Mouse (Mus musculus) embryonic facial prominence, embryonic 13.5 days (tissue): ENCODE results near the gene Tnfrsf11a. TPM values are rescaled to one million over a fixed set of nuclear protein-coding genes. Genes with fewer than 3 reads are reported as not detected.

Experiments
- ATAC-seq: fragments of 200-750 bp; cut with Nextera tagmentation; 2 replicates; pipeline ENCODE4 v1.8.0; 2017; ENCODE audit warnings: low read depth; ENCODE audit not compliant: insufficient number of reproducible peaks, insufficient read depth, low FRiP score, low TSS enrichment
- H3K27ac ChIP-seq: fragments of 300-500 bp; sonication (generic); 2 replicates; pipeline ENCODE4 v1.5.1; 2015; ENCODE audit warnings: moderate library complexity, mild to moderate bottlenecking, inconsistent platforms
- H3K27me3 ChIP-seq: fragments of 300-500 bp; sonication (generic); 2 replicates; pipeline ENCODE4 v1.6.1; 2015; ENCODE audit warnings: mild to moderate bottlenecking, inconsistent platforms
- H3K36me3 ChIP-seq: fragments of 300-500 bp; sonication (generic); 2 replicates; pipeline ENCODE4 v1.6.1; 2015; ENCODE audit warnings: mild to moderate bottlenecking, inconsistent platforms
- H3K4me1 ChIP-seq: fragments of 300-500 bp; sonication (generic); 2 replicates; pipeline ENCODE4 v1.6.1; 2015; ENCODE audit warnings: inconsistent platforms
- H3K4me2 ChIP-seq: fragments of 300-500 bp; sonication (generic); 2 replicates; pipeline ENCODE4 v1.6.1; 2015; ENCODE audit warnings: moderate library complexity, mild to moderate bottlenecking, inconsistent platforms
- H3K4me3 ChIP-seq: fragments of 300-500 bp; sonication (generic); 2 replicates; pipeline ENCODE4 v1.5.1; 2015; ENCODE audit warnings: mild to moderate bottlenecking, inconsistent platforms
- H3K9ac ChIP-seq: fragments of 300-500 bp; sonication (generic); 2 replicates; pipeline ENCODE4 v1.6.1; 2015; ENCODE audit warnings: mild to moderate bottlenecking, inconsistent platforms
- H3K9me3 ChIP-seq: fragments of 300-500 bp; sonication (generic); 2 replicates; pipeline ENCODE4 v1.6.1; 2016; ENCODE audit warnings: inconsistent platforms
- WGBS: fragments of 180-500 bp; shearing (Covaris S2); methylation state at CpG from one replicate; pipeline ENCODE4 v1.1.7; 2015; ENCODE audit warnings: mixed read lengths; 5-methylcytosine and 5-hydroxymethylcytosine counted together
- polyA plus RNA-seq: library from polyadenylated mRNA; unstranded; fragments of >200 nt; fragmentation: Nextera tagmentation; extraction: Ambion mirVana; gene quantifications from 2 replicates; pipeline ENCODE4 v1.2.1, GENCODE M21; 2015

The Tnfrsf11a gene
- polyA plus RNA-seq, 1 experiment from 2014 or later = 0.91 TPM

GRCm38 (mm10) chr1:105843386-105843785, 62.9 kb downstream of the Tnfrsf11a start:
- peaks cover 32% of the 10 kb centered on the region for H3K27me3 ChIP-seq
- H3K27ac ChIP-seq = no peak overlapping the region
- H3K4me1 ChIP-seq = peaks cover 17% of the 10 kb centered on the region
- peak overlapping the region; percentile 57 for H3K4me2 ChIP-seq
- no peak overlapping the region for H3K9ac ChIP-seq
- H3K9me3 ChIP-seq = no peaks in the 10 kb centered on the region
- no peak for ATAC-seq
- 1% methylated on average over 12 of the region's 12 CpGs for WGBS
- H3K4me3 ChIP-seq = peak overlapping the region; percentile 11
- H3K36me3 ChIP-seq = no peaks in the 10 kb centered on the region

GRCm38 (mm10) chr1:105843856-105844255, 63.3 kb downstream of the Tnfrsf11a start:
- Histone ChIP-seq H3K27ac (no peak overlapping the region), H3K4me3 (peak overlapping the region; percentile 27; the same call in 1 of the 2 replicates), H3K4me2 (peak overlapping the region; percentile 57), H3K4me1 (peaks cover 17% of the 10 kb centered on the region), H3K9ac (no peak overlapping the region), H3K36me3 (no peaks in the 10 kb centered on the region), H3K27me3 (peaks cover 32% of the 10 kb centered on the region), H3K9me3 (no peaks in the 10 kb centered on the region)
- ATAC-seq = no peak
- 3% methylated on average over 2 of the region's 2 CpGs for WGBS

- peak overlapping the region; percentile 32; the same call in 1 of the 2 replicates for H3K9ac ChIP-seq
- H3K36me3 ChIP-seq = no peaks in the 10 kb centered on the region
- no peaks in the 10 kb centered on the region for H3K9me3 ChIP-seq
- peak overlapping the region; percentile 57 for H3K4me2 ChIP-seq
- ATAC-seq = no peak; the same call in 1 of the 2 replicates
- no peak overlapping the region for H3K27ac ChIP-seq
- peak overlapping the region; percentile 27 for H3K4me3 ChIP-seq
- peaks cover 17% of the 10 kb centered on the region for H3K4me1 ChIP-seq
- 6% methylated on average over 28 of the region's 28 CpGs for WGBS
- H3K27me3 ChIP-seq = peaks cover 32% of the 10 kb centered on the region
Measured at GRCm38 (mm10) chr1:105844341-105845006, 64.0 kb downstream of the Tnfrsf11a start.

DNA sequence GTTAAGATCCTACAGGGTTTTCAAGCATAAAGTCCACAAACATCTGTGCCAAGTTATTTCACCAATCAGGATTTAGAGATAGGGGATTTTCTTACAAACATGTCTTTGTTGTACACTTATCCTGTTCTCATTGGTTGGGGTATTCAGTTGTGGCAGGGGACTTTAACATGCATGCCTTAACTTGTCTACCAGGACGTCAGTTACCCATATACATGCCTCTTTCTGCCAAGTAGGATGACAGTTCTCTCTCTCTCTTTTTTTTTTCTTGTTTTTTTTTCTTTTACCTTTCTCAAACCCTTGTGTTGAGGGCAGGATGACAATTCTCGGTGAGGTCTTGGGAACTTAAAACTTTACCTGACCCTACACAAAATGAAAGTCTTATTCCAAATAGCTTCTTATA, 65.9 kb downstream of the Tnfrsf11a start:
- Histone ChIP-seq H3K4me1 (peaks cover 17% of the 10 kb centered on the region), H3K27me3 (peaks cover 32% of the 10 kb centered on the region), H3K27ac (no peak overlapping the region), H3K9me3 (no peaks in the 10 kb centered on the region), H3K36me3 (no peaks in the 10 kb centered on the region), H3K4me2 (no peak overlapping the region), H3K9ac (no peak overlapping the region), H3K4me3 (no peak overlapping the region)
- 51% methylated on average over 2 of the region's 2 CpGs for WGBS
- ATAC-seq = no peak

- H3K9ac ChIP-seq = no peak overlapping the region
- 87% methylated on average over 8 of the region's 8 CpGs for WGBS
- no peaks in the 10 kb centered on the region for H3K36me3 ChIP-seq
- no peak overlapping the region for H3K27ac ChIP-seq
- H3K9me3 ChIP-seq = no peaks in the 10 kb centered on the region
- no peak for ATAC-seq
- H3K4me2 ChIP-seq = no peak overlapping the region
- no peak overlapping the region for H3K4me3 ChIP-seq
- H3K27me3 ChIP-seq = peaks cover 17% of the 10 kb centered on the region
- H3K4me1 ChIP-seq = peaks cover 11% of the 10 kb centered on the region
Measured at GRCm38 (mm10) chr1:105848806-105849205, 68.3 kb downstream of the Tnfrsf11a start.

DNA sequence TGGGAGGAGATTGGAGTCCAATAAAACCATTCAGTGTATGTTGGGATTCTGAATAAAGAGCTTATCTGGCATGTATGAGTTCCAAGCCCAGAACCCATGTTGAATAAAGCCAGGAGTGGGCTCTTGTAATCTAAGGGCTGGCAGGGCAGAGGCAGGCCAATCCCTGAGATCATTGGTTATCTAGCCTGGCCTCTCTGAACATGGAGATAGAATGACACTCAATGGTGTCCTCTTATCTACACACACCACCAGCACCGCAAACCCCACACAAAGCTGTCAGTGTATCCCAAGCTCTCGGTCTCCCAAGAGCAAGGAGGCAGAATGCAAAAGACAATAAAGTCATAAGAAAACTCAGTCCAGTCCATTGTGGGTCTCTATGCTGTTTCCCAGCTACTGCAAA, 70.8 kb downstream of the Tnfrsf11a start:
- Histone ChIP-seq H3K9ac (no peak overlapping the region), H3K27ac (no peak overlapping the region), H3K4me2 (no peak overlapping the region), H3K4me1 (no peaks in the 10 kb centered on the region), H3K4me3 (no peak overlapping the region), H3K36me3 (no peaks in the 10 kb centered on the region), H3K9me3 (no peaks in the 10 kb centered on the region), H3K27me3 (no peaks in the 10 kb centered on the region)
- no peak for ATAC-seq
- WGBS = 79% methylated on average over 2 of the region's 2 CpGs

DNA sequence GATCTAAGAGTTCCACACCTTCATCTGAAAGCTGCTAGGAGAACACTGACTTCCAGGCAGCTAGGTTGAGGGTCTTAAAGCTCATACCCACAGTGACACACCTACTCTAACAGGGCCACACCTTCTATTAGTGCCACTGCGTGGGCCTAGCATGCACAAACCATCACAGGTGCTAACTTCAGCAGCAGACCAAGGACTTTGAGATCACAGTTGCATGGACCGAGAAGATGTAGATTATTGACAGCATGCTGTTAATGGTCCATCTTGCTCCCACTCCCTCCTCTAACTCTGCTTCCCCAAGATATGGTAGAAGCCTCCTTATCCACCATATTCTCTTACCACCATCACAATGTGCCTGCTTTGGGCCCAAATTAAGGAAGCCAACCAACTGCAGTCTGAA, 79.2 kb downstream of the Tnfrsf11a start:
- H3K27me3 ChIP-seq = no peaks in the 10 kb centered on the region
- no peak overlapping the region for H3K4me2 ChIP-seq
- H3K4me1 ChIP-seq = 0 out of 2 replicates have a peak, but pooled peaks cover 5% of the 10 kb centered on the region
- no peaks in the 10 kb centered on the region for H3K36me3 ChIP-seq
- no peak for ATAC-seq
- H3K4me3 ChIP-seq = no peak overlapping the region
- H3K9ac ChIP-seq = no peak overlapping the region
- no peaks in the 10 kb centered on the region for H3K9me3 ChIP-seq
- WGBS = 91% methylated on average over 2 of the region's 2 CpGs
- H3K27ac ChIP-seq = no peak overlapping the region

DNA sequence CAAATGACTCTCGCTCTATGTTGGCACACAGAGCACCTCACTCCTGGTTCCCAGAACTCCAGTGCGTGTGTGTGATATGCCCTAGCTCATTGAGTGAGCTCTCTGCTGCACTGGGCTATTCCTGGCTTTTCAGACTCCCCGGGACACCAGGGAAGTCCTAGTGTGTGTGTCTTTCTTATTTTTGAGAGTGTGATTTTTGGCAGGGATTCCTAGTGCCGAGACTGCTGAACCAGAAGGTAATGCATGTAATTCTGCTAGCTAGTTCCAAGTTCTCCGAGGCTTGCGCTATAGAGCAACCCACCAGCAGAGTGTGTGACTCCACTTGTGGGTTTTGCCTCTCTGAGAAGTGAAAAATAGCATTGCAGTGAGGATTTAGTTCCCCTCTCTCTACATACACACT, 96.1 kb downstream of the Tnfrsf11a start:
- Histone ChIP-seq H3K27ac (no peak overlapping the region), H3K4me2 (no peak overlapping the region), H3K4me1 (0 out of 2 replicates have a peak, but pooled peaks cover 8% of the 10 kb centered on the region), H3K27me3 (no peaks in the 10 kb centered on the region), H3K36me3 (no peaks in the 10 kb centered on the region), H3K4me3 (no peak overlapping the region), H3K9me3 (no peaks in the 10 kb centered on the region), H3K9ac (no peak overlapping the region)
- ATAC-seq = no peak
- WGBS = 83% methylated on average over 6 of the region's 6 CpGs

GRCm38 (mm10) chr1:105877808-105878207, 97.3 kb downstream of the Tnfrsf11a start:
- Histone ChIP-seq H3K9ac (no peak overlapping the region), H3K27ac (no peak overlapping the region)
- 81% methylated on average over 5 of the region's 5 CpGs for WGBS

GRCm38 (mm10) chr1:105878416-105878815, 97.9 kb downstream of the Tnfrsf11a start:
- H3K4me1 ChIP-seq = 0 out of 2 replicates have a peak, but pooled peaks cover 8% of the 10 kb centered on the region
- no peaks in the 10 kb centered on the region for H3K9me3 ChIP-seq
- H3K9ac ChIP-seq = no peak overlapping the region
- H3K4me3 ChIP-seq = no peak overlapping the region
- H3K27ac ChIP-seq = no peak overlapping the region
- no peaks in the 10 kb centered on the region for H3K36me3 ChIP-seq
- no peak overlapping the region for H3K4me2 ChIP-seq
- H3K27me3 ChIP-seq = no peaks in the 10 kb centered on the region
- ATAC-seq = no peak
- WGBS = 89% methylated on average over 11 of the region's 11 CpGs

More at GRCm38 (mm10) chr1:105877808-105878207, 97.3 kb downstream of the Tnfrsf11a start:
- H3K4me3 ChIP-seq = no peak overlapping the region
- H3K9me3 ChIP-seq = no peaks in the 10 kb centered on the region
- ATAC-seq = no peak
- no peaks in the 10 kb centered on the region for H3K36me3 ChIP-seq
- H3K4me2 ChIP-seq = no peak overlapping the region
- no peaks in the 10 kb centered on the region for H3K27me3 ChIP-seq
- H3K4me1 ChIP-seq = 0 out of 2 replicates have a peak, but pooled peaks cover 8% of the 10 kb centered on the region

GRCm38 (mm10) chr1:105880555-105881304, 100.2 kb downstream of the Tnfrsf11a start:
- H3K27me3 ChIP-seq = no peaks in the 10 kb centered on the region
- no peaks in the 10 kb centered on the region for H3K36me3 ChIP-seq
- peak overlapping the region; percentile 33 for H3K4me3 ChIP-seq
- peak overlapping the region; percentile 61 for H3K4me2 ChIP-seq
- 0 out of 2 replicates have a peak, but pooled peaks cover 8% of the 10 kb centered on the region for H3K4me1 ChIP-seq
- no peak overlapping the region for H3K27ac ChIP-seq
- peak overlapping the region; percentile 46 for H3K9ac ChIP-seq
- 14% methylated on average over 25 of the region's 25 CpGs for WGBS
- no peaks in the 10 kb centered on the region for H3K9me3 ChIP-seq
- peak; percentile 53; the same call in 1 of the 2 replicates for ATAC-seq
